14 mouse cellular contexts compared by ENCODE assay signal in the genomic region with DNA sequence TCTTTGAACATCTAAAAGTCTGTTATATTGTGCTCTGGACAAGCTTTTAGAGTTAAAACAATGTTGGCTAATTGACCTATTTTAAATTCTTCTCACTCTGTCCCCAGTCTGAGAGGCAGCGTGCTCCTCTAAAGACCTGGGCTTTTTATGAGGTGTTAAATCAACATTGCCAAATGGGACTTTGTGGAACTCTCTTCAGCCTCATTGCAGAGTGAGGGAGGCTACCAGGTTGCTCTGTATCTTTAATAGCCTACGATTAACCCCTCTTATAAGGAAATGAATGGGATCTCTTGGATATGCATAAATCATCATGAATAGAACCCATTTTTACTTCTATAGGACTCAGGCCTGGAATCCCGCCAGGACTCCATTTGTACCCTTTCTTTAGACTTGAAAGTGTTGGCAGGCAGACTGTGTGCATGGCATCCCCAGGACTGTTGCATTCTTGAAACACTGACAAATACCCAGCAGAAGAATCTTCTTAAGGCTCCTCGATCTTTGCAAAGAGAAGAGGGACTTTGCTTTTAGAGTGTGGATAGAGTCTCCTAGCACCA.
DNase-seq lines count a peak whose midpoint lies in the region; ATAC-seq lines count a peak whose summit lies in the region.
"Had no signal": no experiment of that assay in that cellular context is flagged by ENCODE, and none has a peak within 500 bp of the region (broad histone marks: within the 10 kb centered on the region; RNA-seq: fewer than 3 reads in every experiment).

No protein-coding gene starts in this region.

- 24% methylated on average over 4 of the region's 4 CpGs for WGBS in forebrain, embryonic 12.5 days
- 9% methylated on average over 4 of the region's 4 CpGs for WGBS in forebrain, embryonic 15.5 days
- WGBS in midbrain, embryonic 14.5 days, result 38% methylated on average over 4 of the region's 4 CpGs
- 50% methylated on average over 4 of the region's 4 CpGs for WGBS in heart, embryonic 12.5 days

- DNase-seq in left cerebral cortex, postnatal 14 days (ENCODE audit: low spot score in 2 of 2), result peak; percentile 8 to 26
- no peak for DNase-seq in left cerebral cortex, adult 9 months (ENCODE audit: low spot score in 2 of 2)
- peak; percentile 79 for DNase-seq in midbrain, embryonic 14.5 days
- DNase-seq in gastrocnemius, postnatal 36 days, result no peak
- DNase-seq: adrenal gland, postnatal 36 days; cerebellum, adult 18-20 months; thymus, adult 18-20 months had no signal

- H3K27ac ChIP-seq in forebrain, embryonic 12.5 days, result peak overlapping the region; percentile 46; the same call in 1 of the 2 replicates
- no peak overlapping the region for H3K27ac ChIP-seq in forebrain, embryonic 15.5 days (replicated peaks)
- no peak overlapping the region for H3K27ac ChIP-seq in midbrain, embryonic 14.5 days (replicated peaks; ENCODE audit: low read depth, low read length)
- H3K27ac ChIP-seq in heart, embryonic 12.5 days (ENCODE audit: poor library complexity, severe bottlenecking), result no peak overlapping the region
- H3K27ac ChIP-seq: embryonic facial prominence, embryonic 13.5 days; heart, embryonic 13.5 days; kidney, postnatal 0 days; liver, embryonic 15.5 days had no signal

- peaks cover 8% of the 10 kb centered on the region; the same call in 1 of the 2 replicates for H3K4me1 ChIP-seq in forebrain, embryonic 12.5 days
- peaks cover 15% of the 10 kb centered on the region; the same call in 1 of the 2 replicates for H3K4me1 ChIP-seq in forebrain, embryonic 15.5 days
- no peaks in the 10 kb centered on the region for H3K4me1 ChIP-seq in midbrain, embryonic 14.5 days (ENCODE audit: control insufficient read depth, insufficient read depth, low read length)
- H3K4me1 ChIP-seq in heart, embryonic 12.5 days (replicated peaks), result no peaks in the 10 kb centered on the region
- H3K4me1 ChIP-seq: embryonic facial prominence, embryonic 13.5 days; heart, embryonic 13.5 days; liver, embryonic 15.5 days had no signal

- 0 out of 2 replicates have a peak, but pooled peaks cover 4% of the 10 kb centered on the region for H3K9me3 ChIP-seq in forebrain, embryonic 12.5 days
- H3K9me3 ChIP-seq in forebrain, embryonic 15.5 days, result no peaks in the 10 kb centered on the region
- no peaks in the 10 kb centered on the region for H3K9me3 ChIP-seq in midbrain, embryonic 14.5 days (ENCODE audit: control insufficient read depth, low read length)
- peaks cover 5% of the 10 kb centered on the region for H3K9me3 ChIP-seq in heart, embryonic 12.5 days (replicated peaks)
- H3K9me3 ChIP-seq: embryonic facial prominence, embryonic 13.5 days; liver, embryonic 15.5 days had no signal

- no peaks in the 10 kb centered on the region for H3K36me3 ChIP-seq in forebrain, embryonic 12.5 days (replicated peaks)
- no peaks in the 10 kb centered on the region for H3K36me3 ChIP-seq in forebrain, embryonic 15.5 days
- H3K36me3 ChIP-seq in midbrain, embryonic 14.5 days (ENCODE audit: control insufficient read depth, insufficient read depth, low read length), result no peaks in the 10 kb centered on the region
- no peaks in the 10 kb centered on the region for H3K36me3 ChIP-seq in heart, embryonic 12.5 days
- H3K36me3 ChIP-seq: embryonic facial prominence, embryonic 13.5 days; heart, embryonic 13.5 days; liver, embryonic 15.5 days had no signal

- H3K4me3 ChIP-seq in forebrain, embryonic 12.5 days (replicated peaks), result no peak overlapping the region
- H3K4me3 ChIP-seq in forebrain, embryonic 15.5 days, result no peak overlapping the region
- no peak overlapping the region for H3K4me3 ChIP-seq in midbrain, embryonic 14.5 days (replicated peaks; ENCODE audit: low read depth, low read length)
- no peak overlapping the region for H3K4me3 ChIP-seq in heart, embryonic 12.5 days
- H3K4me3 ChIP-seq: embryonic facial prominence, embryonic 13.5 days; heart, embryonic 13.5 days; liver, embryonic 15.5 days had no signal

- intact Hi-C loops in left cerebral cortex, postnatal 14 days (cut with DNase I), result no loop called here
- intact Hi-C loops in gastrocnemius, postnatal 36 days (cut with DNase I), result no loop called here

- ATAC-seq in forebrain, embryonic 12.5 days (ENCODE audit: low FRiP score), result peak; percentile 76
- peak; percentile 88 for ATAC-seq in forebrain, embryonic 15.5 days (replicated peaks)
- peak; percentile 61 for ATAC-seq in midbrain, embryonic 14.5 days (ENCODE audit: low FRiP score, low TSS enrichment)
- ATAC-seq in heart, embryonic 12.5 days (ENCODE audit: insufficient number of reproducible peaks, low FRiP score), result no peak

- H3K4me2 ChIP-seq in forebrain, embryonic 12.5 days, result no peak overlapping the region
- H3K4me2 ChIP-seq in forebrain, embryonic 15.5 days (replicated peaks), result no peak overlapping the region
- no peak overlapping the region for H3K4me2 ChIP-seq in midbrain, embryonic 14.5 days (ENCODE audit: low read length)
- H3K4me2 ChIP-seq in heart, embryonic 12.5 days, result no peak overlapping the region
- H3K4me2 ChIP-seq: embryonic facial prominence, embryonic 13.5 days; heart, embryonic 13.5 days; liver, embryonic 15.5 days had no signal

- no peaks in the 10 kb centered on the region for H3K27me3 ChIP-seq in forebrain, embryonic 12.5 days
- H3K27me3 ChIP-seq in forebrain, embryonic 15.5 days, result no peaks in the 10 kb centered on the region
- H3K27me3 ChIP-seq in midbrain, embryonic 14.5 days (ENCODE audit: control insufficient read depth, insufficient read depth, low read length), result no peaks in the 10 kb centered on the region
- no peaks in the 10 kb centered on the region for H3K27me3 ChIP-seq in heart, embryonic 12.5 days (replicated peaks)
- H3K27me3 ChIP-seq: embryonic facial prominence, embryonic 13.5 days; heart, embryonic 13.5 days; liver, embryonic 15.5 days had no signal

- no peak overlapping the region for H3K9ac ChIP-seq in forebrain, embryonic 12.5 days
- no peak overlapping the region for H3K9ac ChIP-seq in forebrain, embryonic 15.5 days (replicated peaks)
- H3K9ac ChIP-seq in midbrain, embryonic 14.5 days (replicated peaks; ENCODE audit: low read length), result no peak overlapping the region
- H3K9ac ChIP-seq in heart, embryonic 12.5 days, result no peak overlapping the region
- H3K9ac ChIP-seq: embryonic facial prominence, embryonic 13.5 days; heart, embryonic 13.5 days; liver, embryonic 15.5 days had no signal

Comparison
In these comparisons a context has a peak if more than half of its experiments do, and no peak if none do; other contexts are left out.
1. DNase-seq: peak in left cerebral cortex, postnatal 14 days (2 of 2) and midbrain, embryonic 14.5 days (single experiment); none in left cerebral cortex, adult 9 months (0 of 2) and gastrocnemius, postnatal 36 days (0 of 2).